8 mouse cellular contexts compared by ENCODE assay signal in genomic region chrX:85776544-85777087, GRCm38 (mm10). TPM values are rescaled to one million over a fixed set of nuclear protein-coding genes. Genes with fewer than 3 reads are reported as not detected.
A peak's percentile ranks its signal among the peaks of the same experiment; 100 is the strongest.
DNase-seq lines count a peak whose midpoint lies in the region; ATAC-seq and TF ChIP-seq lines count a peak whose summit lies in the region.

TSS of gene Gk (minus strand) at chrX:85776819.

- H3K4me1 ChIP-seq in bone marrow macrophage, adult 2 months (ENCODE audit: control insufficient read depth, insufficient read depth, low read length), result peaks cover 9% of the 10 kb centered on the region
- no peaks in the 10 kb centered on the region for H3K4me1 ChIP-seq in embryonic fibroblast, embryonic 13.5 days (ENCODE audit: control insufficient read depth, insufficient read depth, low read length)
- H3K4me1 ChIP-seq in kidney, embryonic 14.5 days (ENCODE audit: control insufficient read depth, insufficient read depth, low read length), result no peaks in the 10 kb centered on the region
- no peaks in the 10 kb centered on the region for H3K4me1 ChIP-seq in limb, embryonic 15.5 days

- no peaks in the 10 kb centered on the region for H3K36me3 ChIP-seq in kidney, embryonic 14.5 days (ENCODE audit: control insufficient read depth, insufficient read depth, low read length)
- no peaks in the 10 kb centered on the region for H3K36me3 ChIP-seq in limb, embryonic 15.5 days

- H3K9ac ChIP-seq in kidney, embryonic 14.5 days (ENCODE audit: low read depth, low read length), result peak within 1 kb of the TSS; percentile 63
- peak within 1 kb of the TSS; percentile 44 for H3K9ac ChIP-seq in limb, embryonic 15.5 days

- peak within 1 kb of the TSS; percentile 93 for H3K4me3 ChIP-seq in bone marrow macrophage, adult 2 months (ENCODE audit: insufficient read depth, low read length)
- peak within 1 kb of the TSS; percentile 75 for H3K4me3 ChIP-seq in embryonic fibroblast, embryonic 13.5 days (ENCODE audit: insufficient read depth, low read length)
- H3K4me3 ChIP-seq in kidney, embryonic 14.5 days (ENCODE audit: low read length), result peak within 1 kb of the TSS; percentile 48
- H3K4me3 ChIP-seq in limb, embryonic 15.5 days, result peak within 1 kb of the TSS; percentile 52

- no peak for TF ChIP-seq POLR2A in bone marrow macrophage, adult 2 months (IDR thresholded peaks at IDR 0.05; ENCODE audit: borderline replicate concordance, low read depth, low read length)
- peak; percentile 73 for TF ChIP-seq POLR2A in embryonic fibroblast, embryonic 13.5 days (IDR thresholded peaks at IDR 0.05; ENCODE audit: low read depth, low read length)

- H3K4me2 ChIP-seq in kidney, embryonic 14.5 days (replicated peaks; ENCODE audit: low read depth, low read length), result peak within 1 kb of the TSS; percentile 54
- H3K4me2 ChIP-seq in limb, embryonic 15.5 days, result peak within 1 kb of the TSS; percentile 74

- peak within 1 kb of the TSS; percentile 95 for H3K27ac ChIP-seq in bone marrow macrophage, adult 2 months (ENCODE audit: insufficient read depth, low read depth, low read length)
- H3K27ac ChIP-seq in embryonic fibroblast, embryonic 13.5 days (ENCODE audit: insufficient read depth, low read length), result peak within 1 kb of the TSS; percentile 79
- H3K27ac ChIP-seq in kidney, embryonic 14.5 days (ENCODE audit: low read depth, low read length), result peak within 1 kb of the TSS; percentile 83
- peak within 1 kb of the TSS; percentile 90 for H3K27ac ChIP-seq in limb, embryonic 15.5 days

- ATAC-seq in kidney, embryonic 14.5 days (ENCODE audit: low FRiP score, low TSS enrichment), result peak; percentile 99
- peak; percentile 100 for ATAC-seq in limb, embryonic 15.5 days (ENCODE audit: insufficient number of reproducible peaks, low FRiP score, low TSS enrichment, low read depth)

- no peaks in the 10 kb centered on the region for H3K9me3 ChIP-seq in kidney, embryonic 14.5 days (ENCODE audit: control insufficient read depth, low read length)
- no peaks in the 10 kb centered on the region for H3K9me3 ChIP-seq in limb, embryonic 15.5 days

- WGBS in kidney, embryonic 14.5 days, result 26% methylated on average over 31 of the region's 45 CpGs
- 17% methylated on average over 37 of the region's 45 CpGs for WGBS in limb, embryonic 15.5 days

- DNase-seq in A20 (ENCODE audit: low read depth, low spot score), result peak; percentile 95
- DNase-seq in heart, adult 9 months (ENCODE audit: low spot score in 2 of 2), result peak; percentile 97
- peak; percentile 90 to 95 for DNase-seq in monocyte, adult 2 months (ENCODE audit: low read depth in 1 of 2, low spot score in 2 of 2)
- peak; percentile 97 to 98 for DNase-seq in spleen, postnatal 36 days (ENCODE audit: low spot score in 2 of 2)

- no peaks in the 10 kb centered on the region for H3K27me3 ChIP-seq in kidney, embryonic 14.5 days (ENCODE audit: control insufficient read depth, insufficient read depth, low read length)
- no peaks in the 10 kb centered on the region for H3K27me3 ChIP-seq in limb, embryonic 15.5 days

- no peak for TF ChIP-seq CTCF in bone marrow macrophage, adult 2 months (IDR thresholded peaks at IDR 0.05; ENCODE audit: low read depth, low read length)
- no peak for TF ChIP-seq CTCF in embryonic fibroblast, embryonic 13.5 days (IDR thresholded peaks at IDR 0.05; ENCODE audit: borderline replicate concordance, insufficient read depth, low read length)

RNA-seq across cellular contexts. Expression of gene Gk, which starts in this region (rescaled TPM):
- 9.6 and 11.5 TPM in 2 replicates for polyA plus RNA-seq in bone marrow macrophage, adult 2 months (2012; ENCODE audit: insufficient read depth, insufficient read length, missing spikeins)
- polyA plus RNA-seq in embryonic fibroblast, embryonic 13.5 days (2011; ENCODE audit: insufficient read length, low read depth, missing spikeins), result 13.7 and 13.9 TPM in 2 replicates
- 11.0 and 24.1 TPM in 2 replicates for polyA plus RNA-seq in kidney, embryonic 14.5 days (2014; fragmentation: Nextera tagmentation; extraction: Ambion mirVana)
- 5.6 and 6.1 TPM in 2 replicates for polyA plus RNA-seq in limb, embryonic 15.5 days (2015; fragmentation: Nextera tagmentation; extraction: Ambion mirVana)

Comparison
In these comparisons a context has a peak if more than half of its experiments do, and no peak if none do; other contexts are left out.
1. Peak in every context shown above with its lines: DNase-seq, ATAC-seq, H3K4me3 ChIP-seq and H3K27ac ChIP-seq.